Mouse (Mus musculus): ENCODE measurements around the gene Reg4. TPM values are rescaled to one million over a fixed set of nuclear protein-coding genes. Genes with fewer than 3 reads are reported as not detected.
A peak's percentile ranks its signal among the peaks of the same experiment; 100 is the strongest.

Reg4 gene
- total and polyA plus RNA-seq, 2 experiments = 0.37 TPM; not detected in 1

DNA sequence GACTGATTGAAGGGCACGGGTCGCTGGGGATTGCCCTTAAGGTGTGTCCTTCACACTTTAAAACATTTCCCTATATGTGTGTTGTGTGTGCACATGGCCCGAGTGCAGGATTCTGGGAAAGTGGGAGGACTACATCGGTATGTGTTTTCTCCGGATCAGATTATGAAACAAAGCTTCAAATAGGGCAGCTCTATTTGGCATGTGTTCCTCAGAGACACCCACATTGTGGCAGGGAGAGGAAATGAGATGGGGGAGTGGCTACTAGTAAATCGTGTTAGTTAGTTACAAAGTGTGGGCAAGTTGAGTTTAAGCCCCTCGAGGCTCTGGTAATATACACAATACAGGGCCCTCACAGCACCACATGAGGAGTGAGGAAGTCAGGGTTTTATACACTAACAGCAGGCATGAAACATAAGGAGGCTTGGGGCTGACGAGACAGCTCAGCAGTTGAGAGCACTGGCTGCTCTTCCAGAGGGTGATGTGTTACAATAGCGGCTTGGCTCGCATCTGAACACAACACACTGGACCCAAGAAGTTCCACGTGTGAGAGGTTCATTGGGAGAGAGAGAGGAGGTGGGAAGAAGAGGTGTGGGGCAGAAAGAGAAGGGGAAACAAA, 28.0 kb downstream of the Reg4 start:
- no peaks in the 10 kb centered on the region for H3K79me2 ChIP-seq (ENCODE audit: control insufficient read depth, insufficient read depth, low read length)
- no peaks in the 10 kb centered on the region for H3K27me3 ChIP-seq (ENCODE audit: control insufficient read depth, insufficient read depth, low read length)
- peak; percentile 59 for DNase-seq (ENCODE audit: extremely low read depth, low read depth, low spot score)
- peak overlapping the region; percentile 17 for H3K27ac ChIP-seq (replicated peaks; ENCODE audit: insufficient read depth, low read depth, low read length)
- peaks cover 29% of the 10 kb centered on the region for H3K4me1 ChIP-seq (ENCODE audit: control insufficient read depth, insufficient read depth, low read length)
- H3K36me3 ChIP-seq (ENCODE audit: control insufficient read depth, insufficient read depth, low read length) = no peaks in the 10 kb centered on the region
- WGBS = 49% methylated on average over 11 of the region's 11 CpGs
- no peak overlapping the region; the same call in 1 of the 2 replicates for H3K9ac ChIP-seq (ENCODE audit: low read depth, low read length)
- TF ChIP-seq CTCF (IDR thresholded peaks at IDR 0.05; ENCODE audit: low read depth, low read length) = no peak
- no peak for TF ChIP-seq POLR2A (IDR thresholded peaks at IDR 0.05; ENCODE audit: extremely low read depth, insufficient read depth, low read length)
- H3K4me3 ChIP-seq (ENCODE audit: insufficient read depth, low read depth, low read length) = no peak overlapping the region

DNA sequence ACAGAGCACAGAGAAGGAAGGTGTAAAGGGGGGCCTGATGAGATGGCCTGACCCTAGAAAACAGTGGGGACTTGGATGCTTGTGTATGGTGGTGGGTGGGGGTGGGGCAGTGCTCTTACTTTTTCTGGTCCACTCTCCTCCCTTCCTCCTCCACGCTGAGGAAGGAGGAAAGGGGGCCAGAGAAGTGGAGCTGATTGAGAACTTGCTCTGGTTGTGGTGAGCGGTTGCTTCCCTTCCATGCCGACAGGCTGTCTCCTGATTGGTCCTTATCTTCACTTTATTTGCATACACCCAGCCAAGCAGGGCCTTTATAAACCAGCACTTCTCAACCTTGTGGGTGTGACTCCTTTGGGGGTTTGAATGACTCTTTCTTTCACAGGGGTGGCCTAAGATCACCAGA, 32.1 kb downstream of the Reg4 start:
- Histone ChIP-seq H3K36me3 (ENCODE audit: control insufficient read depth, insufficient read depth, low read length) (no peaks in the 10 kb centered on the region), H3K27me3 (ENCODE audit: control insufficient read depth, insufficient read depth, low read length) (no peaks in the 10 kb centered on the region), H3K4me1 (ENCODE audit: control insufficient read depth, insufficient read depth, low read length) (peaks cover 14% of the 10 kb centered on the region), H3K4me3 (ENCODE audit: insufficient read depth, low read depth, low read length) (no peak overlapping the region), H3K27ac (replicated peaks; ENCODE audit: insufficient read depth, low read depth, low read length) (peak overlapping the region; percentile 91), H3K79me2 (ENCODE audit: control insufficient read depth, insufficient read depth, low read length) (no peaks in the 10 kb centered on the region; the same call in 1 of the 2 replicates), H3K9ac (ENCODE audit: low read depth, low read length) (no peak overlapping the region)
- DNase-seq (ENCODE audit: extremely low read depth, low read depth, low spot score) = no peak
- 71% methylated on average over 3 of the region's 3 CpGs for WGBS
- TF ChIP-seq POLR2A (IDR thresholded peaks at IDR 0.05; ENCODE audit: extremely low read depth, insufficient read depth, low read length) = no peak
- TF ChIP-seq CTCF (IDR thresholded peaks at IDR 0.05; ENCODE audit: low read depth, low read length) = no peak

DNA sequence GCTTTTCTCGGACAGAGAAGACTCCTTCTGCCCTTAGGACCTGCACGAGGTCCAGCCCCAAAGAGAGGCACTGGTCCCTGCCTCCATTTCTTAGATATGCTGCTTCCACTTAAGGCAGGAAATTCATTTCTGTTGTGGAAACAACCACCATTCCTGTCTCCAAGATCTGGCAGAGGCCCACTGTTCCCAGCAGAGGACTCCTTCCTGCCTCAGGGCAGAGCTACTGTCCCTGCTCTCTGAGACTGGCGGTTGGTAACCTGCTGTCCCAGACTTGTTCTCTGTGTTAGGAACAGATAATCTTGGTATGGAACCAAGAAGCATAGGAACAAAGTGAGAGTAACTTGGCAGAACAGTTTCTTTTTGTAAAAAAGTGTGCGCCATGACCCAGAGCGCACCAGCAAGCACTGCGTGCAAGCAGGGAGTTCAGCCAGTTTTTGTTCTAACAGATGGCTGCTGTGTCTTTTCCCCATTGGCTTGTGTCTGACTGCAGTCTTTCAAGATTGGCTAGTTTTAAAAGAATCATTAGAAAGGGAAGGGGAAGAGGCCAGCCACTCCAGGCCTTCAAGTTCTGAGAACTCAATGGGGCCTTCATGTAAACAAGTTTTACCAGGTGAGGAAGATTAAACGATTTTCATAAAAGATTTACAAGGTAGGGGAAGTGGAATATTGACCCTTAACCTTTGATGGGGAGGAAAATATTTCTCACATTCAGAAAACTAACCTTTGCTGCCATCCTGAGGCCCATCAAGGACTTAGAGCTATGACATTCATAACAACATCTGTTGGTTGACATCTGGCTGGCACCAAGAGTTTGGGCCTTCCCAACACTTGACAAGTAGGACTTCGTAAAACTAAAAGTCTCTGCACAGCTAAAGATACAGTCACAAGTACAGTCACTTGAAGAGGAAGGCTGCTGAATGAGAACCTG, 33.0 kb downstream of the Reg4 start:
- Histone ChIP-seq H3K27ac (replicated peaks; ENCODE audit: insufficient read depth, low read depth, low read length) (peak overlapping the region; percentile 91), H3K4me1 (ENCODE audit: control insufficient read depth, insufficient read depth, low read length) (peaks cover 10% of the 10 kb centered on the region), H3K4me3 (ENCODE audit: insufficient read depth, low read depth, low read length) (no peak overlapping the region), H3K79me2 (ENCODE audit: control insufficient read depth, insufficient read depth, low read length) (no peaks in the 10 kb centered on the region; the same call in 1 of the 2 replicates), H3K27me3 (ENCODE audit: control insufficient read depth, insufficient read depth, low read length) (no peaks in the 10 kb centered on the region), H3K36me3 (ENCODE audit: control insufficient read depth, insufficient read depth, low read length) (no peaks in the 10 kb centered on the region), H3K9ac (ENCODE audit: low read depth, low read length) (peak overlapping the region; percentile 12)
- DNase-seq (ENCODE audit: extremely low read depth, low read depth, low spot score) = peak; percentile 94
- 32% methylated on average over 8 of the region's 8 CpGs for WGBS
- TF ChIP-seq POLR2A (IDR thresholded peaks at IDR 0.05; ENCODE audit: extremely low read depth, insufficient read depth, low read length) = peak; percentile 71; the same call in 1 of the 2 replicates
- peak; percentile 39; the same call in 1 of the 2 replicates for TF ChIP-seq CTCF (IDR thresholded peaks at IDR 0.05; ENCODE audit: low read depth, low read length)

DNA sequence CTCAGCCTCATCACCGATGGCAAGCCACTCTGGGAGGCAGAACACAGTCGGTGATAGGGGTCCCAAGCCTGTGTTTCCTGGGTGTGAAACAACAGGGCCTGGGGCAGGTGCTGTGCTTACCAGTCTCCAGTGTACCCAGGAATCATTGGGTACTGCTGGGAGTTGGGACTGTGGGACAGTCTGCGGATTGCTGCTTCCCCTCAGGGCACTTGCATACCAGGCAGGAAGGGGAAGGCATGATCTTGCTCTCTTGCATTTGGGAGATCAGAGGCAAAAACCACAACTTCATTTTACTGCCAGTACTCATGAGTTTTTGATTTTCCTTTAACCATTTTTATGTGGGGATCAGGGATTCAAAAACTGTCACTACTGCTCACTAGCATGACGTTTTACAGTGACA, 36.8 kb downstream of the Reg4 start:
- 92% methylated on average over 4 of the region's 4 CpGs for WGBS
- no peaks in the 10 kb centered on the region for H3K36me3 ChIP-seq (ENCODE audit: control insufficient read depth, insufficient read depth, low read length)
- H3K79me2 ChIP-seq (ENCODE audit: control insufficient read depth, insufficient read depth, low read length) = no peaks in the 10 kb centered on the region; the same call in 1 of the 2 replicates
- DNase-seq (ENCODE audit: extremely low read depth, low read depth, low spot score) = no peak
- H3K4me3 ChIP-seq (ENCODE audit: insufficient read depth, low read depth, low read length) = no peak overlapping the region
- H3K27me3 ChIP-seq (ENCODE audit: control insufficient read depth, insufficient read depth, low read length) = no peaks in the 10 kb centered on the region
- H3K27ac ChIP-seq (replicated peaks; ENCODE audit: insufficient read depth, low read depth, low read length) = no peak overlapping the region
- H3K9ac ChIP-seq (ENCODE audit: low read depth, low read length) = no peak overlapping the region
- TF ChIP-seq POLR2A (IDR thresholded peaks at IDR 0.05; ENCODE audit: extremely low read depth, insufficient read depth, low read length) = no peak
- no peak for TF ChIP-seq CTCF (IDR thresholded peaks at IDR 0.05; ENCODE audit: low read depth, low read length)
- peaks cover 31% of the 10 kb centered on the region for H3K4me1 ChIP-seq (ENCODE audit: control insufficient read depth, insufficient read depth, low read length)

DNA sequence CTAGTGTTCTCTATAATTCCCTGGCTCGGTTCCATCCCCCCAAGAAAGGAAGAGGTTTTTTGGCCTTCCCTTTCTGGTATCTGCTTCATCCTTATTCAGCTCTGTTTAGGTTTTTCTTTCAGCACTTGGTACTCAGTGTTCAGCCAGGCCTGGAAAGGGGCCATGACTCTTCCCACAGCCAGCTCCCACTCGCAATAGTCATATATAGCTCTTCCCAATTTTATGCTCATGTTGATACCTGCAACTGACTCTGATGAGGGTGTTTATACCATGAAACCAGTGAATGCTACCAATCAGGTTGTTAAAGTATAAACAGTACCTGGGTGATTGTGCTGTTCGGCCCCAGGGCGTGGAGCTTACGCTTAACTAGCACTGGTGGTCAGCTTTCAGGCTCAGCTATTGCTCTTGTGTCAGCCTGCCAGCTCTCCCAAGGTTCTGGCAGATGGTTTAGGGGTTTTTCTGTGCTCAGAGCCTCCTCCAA, 37.4 kb downstream of the Reg4 start:
- H3K27ac ChIP-seq (replicated peaks; ENCODE audit: insufficient read depth, low read depth, low read length) = no peak overlapping the region
- DNase-seq (ENCODE audit: extremely low read depth, low read depth, low spot score) = no peak
- 89% methylated on average over 5 of the region's 5 CpGs for WGBS

More for the DNA sequence above, 37.4 kb downstream of the Reg4 start:
- no peaks in the 10 kb centered on the region for H3K27me3 ChIP-seq (ENCODE audit: control insufficient read depth, insufficient read depth, low read length)
- TF ChIP-seq CTCF (IDR thresholded peaks at IDR 0.05; ENCODE audit: low read depth, low read length) (no peak), POLR2A (IDR thresholded peaks at IDR 0.05; ENCODE audit: extremely low read depth, insufficient read depth, low read length) (no peak)
- H3K4me1 ChIP-seq (ENCODE audit: control insufficient read depth, insufficient read depth, low read length) = peaks cover 35% of the 10 kb centered on the region
- no peak overlapping the region for H3K4me3 ChIP-seq (ENCODE audit: insufficient read depth, low read depth, low read length)
- no peak overlapping the region for H3K9ac ChIP-seq (ENCODE audit: low read depth, low read length)
- no peaks in the 10 kb centered on the region for H3K36me3 ChIP-seq (ENCODE audit: control insufficient read depth, insufficient read depth, low read length)
- no peaks in the 10 kb centered on the region; the same call in 1 of the 2 replicates for H3K79me2 ChIP-seq (ENCODE audit: control insufficient read depth, insufficient read depth, low read length)
